Mouse (Mus musculus): ENCODE results near the gene Olfr1380. TPM values are rescaled to one million over a fixed set of nuclear protein-coding genes. Genes with fewer than 3 reads are reported as not detected.
"Not testable (repeated sequence)": the region's sequence is repeated elsewhere in the genome, so short reads cannot be mapped to it uniquely, and the experiment has no call there.

Olfr1380 gene
- polyA plus RNA-seq, 1 experiment from 2014 or later, result not detected

- 5% methylated on average over 49 of the region's 61 CpGs for WGBS (ENCODE audit: insufficient replicate concordance)
- H3K27ac ChIP-seq; H3K36me3 ChIP-seq; H3K9ac ChIP-seq; H3K9me3 ChIP-seq (replicated peaks); H3K4me1 ChIP-seq: not testable (repeated sequence)
- peak; percentile 59 for ATAC-seq
- H3K27me3 ChIP-seq (replicated peaks), result peaks cover 75% of the 10 kb centered on the region
- peak within 1 kb of the TSS; percentile 66 for H3K4me2 ChIP-seq
- peak within 1 kb of the TSS; percentile 51 for H3K4me3 ChIP-seq
Observed at GRCm38 (mm10) chr11:49608938-49609867, 52.5 kb downstream of the Olfr1380 start, which contains the start of gene Flt4. Gene Flt4 (plus strand): TSS chr11:49609263.

GRCm38 (mm10) chr11:49609868-49610824, 53.5 kb downstream of the Olfr1380 start:
- not testable (repeated sequence) for H3K4me1 ChIP-seq; H3K27ac ChIP-seq; H3K9me3 ChIP-seq (replicated peaks); H3K36me3 ChIP-seq; H3K9ac ChIP-seq
- ATAC-seq, result peak; percentile 12; the same call in 1 of the 2 replicates
- WGBS (ENCODE audit: insufficient replicate concordance), result 2% methylated on average over 49 of the region's 52 CpGs
- H3K4me2 ChIP-seq, result peak overlapping the region; percentile 66
- H3K27me3 ChIP-seq (replicated peaks), result peaks cover 84% of the 10 kb centered on the region
- H3K4me3 ChIP-seq, result peak overlapping the region; percentile 51

- not testable (repeated sequence) for H3K4me2 ChIP-seq; H3K27ac ChIP-seq; H3K4me1 ChIP-seq; H3K4me3 ChIP-seq; H3K9ac ChIP-seq; ATAC-seq; H3K9me3 ChIP-seq (replicated peaks); H3K36me3 ChIP-seq
- peaks cover 92% of the 10 kb centered on the region for H3K27me3 ChIP-seq (replicated peaks)
- 15% methylated on average over 3 of the region's 3 CpGs for WGBS (ENCODE audit: insufficient replicate concordance)
Observed at GRCm38 (mm10) chr11:49611349-49611748, 54.7 kb downstream of the Olfr1380 start.

- no peak overlapping the region for H3K4me2 ChIP-seq
- H3K27me3 ChIP-seq (replicated peaks), result peaks cover 90% of the 10 kb centered on the region
- ATAC-seq, result no peak
- peaks cover 5% of the 10 kb centered on the region for H3K4me1 ChIP-seq
- H3K36me3 ChIP-seq, result no peaks in the 10 kb centered on the region
- WGBS (ENCODE audit: insufficient replicate concordance), result 15% methylated on average over 3 of the region's 3 CpGs
- no peak overlapping the region for H3K27ac ChIP-seq
- H3K9me3 ChIP-seq (replicated peaks), result no peaks in the 10 kb centered on the region
- no peak overlapping the region for H3K4me3 ChIP-seq
- H3K9ac ChIP-seq, result no peak overlapping the region
Observed at GRCm38 (mm10) chr11:49612154-49612553, 55.5 kb downstream of the Olfr1380 start.

- Histone ChIP-seq H3K27me3 (replicated peaks) (peaks cover 88% of the 10 kb centered on the region), H3K4me2 (peak overlapping the region; percentile 14; the same call in 1 of the 2 replicates), H3K4me3 (no peak overlapping the region), H3K9me3 (replicated peaks) (no peaks in the 10 kb centered on the region), H3K9ac (no peak overlapping the region), H3K4me1 (peaks cover 5% of the 10 kb centered on the region), H3K36me3 (no peaks in the 10 kb centered on the region), H3K27ac (no peak overlapping the region)
- ATAC-seq, result peak; percentile 57
- WGBS (ENCODE audit: insufficient replicate concordance), result 4% methylated on average over 10 of the region's 10 CpGs
Observed at GRCm38 (mm10) chr11:49613349-49613748, 56.7 kb downstream of the Olfr1380 start.

Other genes with a start within 250 kb of the Olfr1380 start
- not detected in 2 replicates for gene Olfr1391, start 234.1 kb upstream of the Olfr1380 start, polyA plus RNA-seq (2016; fragmentation: Nextera tagmentation; extraction: Ambion mirVana)
- not detected in 2 replicates for gene Olfr1390, start 221.7 kb upstream of the Olfr1380 start, polyA plus RNA-seq (2016; fragmentation: Nextera tagmentation; extraction: Ambion mirVana)
- not detected in 2 replicates for gene Olfr1389, start 133.8 kb upstream of the Olfr1380 start, polyA plus RNA-seq (2016; fragmentation: Nextera tagmentation; extraction: Ambion mirVana)
- 0.07 and 0.11 TPM in 2 replicates for gene Olfr1388, start 120.3 kb upstream of the Olfr1380 start, polyA plus RNA-seq (2016; fragmentation: Nextera tagmentation; extraction: Ambion mirVana)
- gene Olfr1387, start 101.5 kb upstream of the Olfr1380 start, polyA plus RNA-seq (2016; fragmentation: Nextera tagmentation; extraction: Ambion mirVana), result not detected in 2 replicates
- gene Olfr1386, start 91.8 kb upstream of the Olfr1380 start, polyA plus RNA-seq (2016; fragmentation: Nextera tagmentation; extraction: Ambion mirVana), result not detected in 2 replicates
- not detected in 2 replicates for gene Olfr1385, start 67.8 kb upstream of the Olfr1380 start, polyA plus RNA-seq (2016; fragmentation: Nextera tagmentation; extraction: Ambion mirVana)
- gene Olfr1384, start 50.2 kb upstream of the Olfr1380 start, polyA plus RNA-seq (2016; fragmentation: Nextera tagmentation; extraction: Ambion mirVana), result not detected in 2 replicates
- not detected in 2 replicates for gene Olfr1383, start 37.2 kb upstream of the Olfr1380 start, polyA plus RNA-seq (2016; fragmentation: Nextera tagmentation; extraction: Ambion mirVana)
- not detected in 2 replicates for gene Olfr1382, start 28.6 kb upstream of the Olfr1380 start, polyA plus RNA-seq (2016; fragmentation: Nextera tagmentation; extraction: Ambion mirVana)
- not detected in 2 replicates for gene Olfr1381, start 13.4 kb upstream of the Olfr1380 start, polyA plus RNA-seq (2016; fragmentation: Nextera tagmentation; extraction: Ambion mirVana)
- gene Flt4, start 52.4 kb downstream of the Olfr1380 start, polyA plus RNA-seq (2016; fragmentation: Nextera tagmentation; extraction: Ambion mirVana), result 4.7 and 4.8 TPM in 2 replicates
- gene Scgb3a1, start 106.7 kb downstream of the Olfr1380 start, polyA plus RNA-seq (2016; fragmentation: Nextera tagmentation; extraction: Ambion mirVana), result not detected in 2 replicates
- 40.2 and 44.7 TPM in 2 replicates for gene Cnot6, start 155.8 kb downstream of the Olfr1380 start, polyA plus RNA-seq (2016; fragmentation: Nextera tagmentation; extraction: Ambion mirVana)
- gene Gfpt2, start 237.3 kb downstream of the Olfr1380 start, polyA plus RNA-seq (2016; fragmentation: Nextera tagmentation; extraction: Ambion mirVana), result 3.2 and 3.3 TPM in 2 replicates